Mouse (Mus musculus) kidney, adult 11 months (tissue): ENCODE results near the gene Gcgr.
A peak's percentile ranks its signal among the peaks of the same experiment; 100 is the strongest.
"Not testable (repeated sequence)": the region's sequence is repeated elsewhere in the genome, so short reads cannot be mapped to it uniquely, and the experiment has no call there.

ENCODE experiments used
- DNase-seq: peaks from one replicate; pipeline ENCODE4 v3.0.0; 2022

Gcgr gene

DNA sequence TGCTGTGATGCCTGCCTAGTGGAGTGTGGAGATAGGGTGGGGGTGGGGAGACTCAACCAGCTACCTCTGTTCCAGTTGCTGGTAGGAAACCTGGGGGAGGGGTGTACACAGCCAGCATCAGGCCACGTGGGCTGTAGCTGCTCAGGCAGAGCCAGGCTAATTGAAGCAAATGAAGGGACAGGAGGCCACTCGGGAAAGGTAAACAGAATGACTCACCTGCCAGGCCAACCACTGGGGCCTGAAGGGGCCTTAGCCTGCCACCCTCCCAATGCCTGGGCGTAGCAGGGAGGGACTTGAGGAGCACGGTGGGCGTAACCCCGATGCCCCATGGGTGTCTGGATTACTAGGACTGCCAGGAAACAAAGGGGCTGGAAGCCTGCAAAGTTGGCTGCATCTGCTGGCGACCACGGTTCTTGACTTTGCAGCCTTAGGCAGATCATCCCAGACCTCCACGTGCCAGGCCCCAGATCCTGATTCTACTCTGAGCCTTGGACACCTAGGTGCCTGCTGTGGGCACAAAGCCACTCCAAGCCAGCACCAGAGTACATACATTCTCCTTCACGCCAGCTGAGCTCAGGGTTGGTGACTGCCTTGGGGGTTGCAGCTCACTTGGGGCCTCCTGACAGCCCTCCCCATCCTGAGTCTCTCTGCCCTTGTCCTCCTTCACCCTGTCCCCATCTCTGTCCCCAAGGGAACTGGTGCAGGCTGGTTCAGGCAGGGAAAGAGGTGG, 9.0 kb downstream of the Gcgr start:
- DNase-seq = peak; percentile 93

DNA sequence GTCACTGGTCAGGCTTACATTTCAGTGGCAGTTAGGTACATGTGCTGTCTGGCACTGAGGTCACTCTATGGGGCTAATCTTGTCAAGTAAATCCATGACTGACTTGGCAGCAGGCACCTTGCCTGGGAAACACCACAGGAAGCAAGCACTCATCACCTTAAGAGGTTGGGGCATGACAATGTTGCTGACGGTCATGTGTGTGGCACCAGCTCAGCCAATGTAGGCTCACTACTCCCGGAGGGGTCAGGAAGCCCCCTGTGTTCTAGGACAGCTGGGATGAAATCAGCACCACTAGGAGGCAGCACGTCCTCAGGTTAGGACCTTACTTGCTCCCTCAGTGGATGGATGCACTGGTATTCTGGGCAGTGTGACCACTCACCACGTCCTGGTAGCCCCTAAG, 11.4 kb downstream of the Gcgr start:
- DNase-seq = peak; percentile 52

DNA sequence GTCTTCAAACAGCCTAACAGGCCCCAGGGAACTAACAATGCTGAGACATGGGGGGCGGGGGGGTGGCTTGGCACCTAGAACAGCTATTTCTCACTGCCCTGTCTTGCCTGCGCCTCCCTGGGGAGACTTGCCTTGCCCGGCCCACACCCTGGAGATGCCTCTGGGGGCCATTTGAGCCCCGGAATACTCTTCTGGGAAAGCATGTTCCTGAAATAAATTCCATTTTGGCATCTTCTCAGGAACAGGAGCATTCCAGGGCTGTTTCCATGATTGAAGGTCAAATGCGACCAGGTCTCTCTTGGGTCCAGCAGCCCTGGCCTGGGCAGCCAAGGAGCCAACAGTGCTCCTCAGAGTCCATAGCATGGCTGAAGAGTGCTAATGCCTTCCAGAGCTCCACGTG, 11.9 kb downstream of the Gcgr start:
- peak; percentile 46 for DNase-seq

DNA sequence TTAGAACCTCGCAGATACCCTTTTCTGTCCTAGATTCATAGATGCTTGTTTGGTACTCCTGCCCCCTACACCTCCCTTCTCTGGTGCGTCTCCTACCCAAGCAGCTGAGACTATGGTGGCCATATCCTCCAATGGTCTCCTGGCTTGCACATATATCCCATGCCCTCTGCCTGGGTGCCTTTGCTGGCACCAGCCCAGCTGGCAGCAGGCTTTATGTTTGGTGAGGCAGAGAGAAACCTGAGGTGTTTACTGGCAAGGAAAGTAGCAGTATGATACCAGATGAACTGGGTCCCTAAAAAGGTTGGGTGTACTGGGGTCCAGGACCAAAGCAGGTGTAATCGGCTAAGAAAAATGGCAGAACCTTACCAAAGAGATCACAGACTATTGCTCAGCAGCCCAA, 15.5 kb downstream of the Gcgr start:
- peak; percentile 60 for DNase-seq

DNA sequence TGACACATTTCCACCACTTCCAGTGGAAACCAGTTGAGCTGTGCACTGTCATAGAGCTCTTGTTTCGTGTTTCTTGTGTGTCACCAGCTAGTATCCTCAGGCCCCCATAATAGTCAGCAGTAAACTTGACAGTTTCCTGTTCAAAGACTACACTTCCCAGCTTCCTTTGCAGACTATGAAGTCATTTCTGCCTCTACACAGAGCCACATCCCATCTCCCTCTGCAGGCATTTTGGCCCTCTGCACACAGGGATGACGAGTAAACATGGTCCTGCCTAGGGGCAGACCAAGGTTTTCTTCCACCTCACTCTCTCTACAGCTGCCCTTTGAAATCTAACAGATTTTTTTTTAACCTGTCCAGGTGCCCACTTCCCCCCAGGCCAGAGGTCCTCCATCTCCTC, 17.0 kb downstream of the Gcgr start:
- DNase-seq = no peak

DNA sequence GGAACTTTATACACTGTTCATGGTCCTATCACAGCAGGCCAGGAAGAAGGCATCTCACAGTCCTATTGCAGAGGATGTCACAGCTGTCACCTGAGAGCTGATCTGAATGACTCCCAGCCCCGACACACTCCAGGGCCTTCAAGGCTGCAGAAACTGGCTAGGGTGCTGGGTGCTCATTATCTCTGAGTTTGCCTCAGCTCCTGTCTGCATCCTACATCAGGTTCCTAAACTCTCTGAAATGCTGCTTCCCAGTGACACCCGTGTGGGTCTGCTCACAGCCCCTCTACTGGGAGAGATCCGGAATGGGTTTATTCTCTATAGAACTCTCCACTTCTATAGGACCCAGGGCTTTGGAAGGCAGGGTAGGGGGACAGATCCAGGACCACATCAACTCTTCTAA, 17.7 kb downstream of the Gcgr start:
- DNase-seq = no peak

DNA sequence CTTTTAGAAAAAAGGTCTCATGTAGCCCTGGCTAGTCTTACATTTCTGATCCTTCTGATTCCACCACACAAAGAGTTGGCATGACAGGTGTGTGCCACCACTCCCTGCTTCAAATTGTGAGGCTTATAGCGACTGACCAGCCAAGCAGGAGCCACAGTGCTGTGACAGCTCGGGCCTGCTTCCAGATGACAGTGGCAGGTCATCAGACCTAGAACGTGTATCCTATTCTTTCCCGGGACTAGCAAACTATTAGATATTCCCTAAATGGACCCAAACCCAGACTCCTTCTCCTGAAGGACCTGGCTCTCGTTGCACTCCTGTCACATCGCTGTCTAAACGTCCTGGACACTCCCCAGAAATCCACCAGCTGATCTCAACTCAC, 18.3 kb downstream of the Gcgr start:
- no peak for DNase-seq

DNA sequence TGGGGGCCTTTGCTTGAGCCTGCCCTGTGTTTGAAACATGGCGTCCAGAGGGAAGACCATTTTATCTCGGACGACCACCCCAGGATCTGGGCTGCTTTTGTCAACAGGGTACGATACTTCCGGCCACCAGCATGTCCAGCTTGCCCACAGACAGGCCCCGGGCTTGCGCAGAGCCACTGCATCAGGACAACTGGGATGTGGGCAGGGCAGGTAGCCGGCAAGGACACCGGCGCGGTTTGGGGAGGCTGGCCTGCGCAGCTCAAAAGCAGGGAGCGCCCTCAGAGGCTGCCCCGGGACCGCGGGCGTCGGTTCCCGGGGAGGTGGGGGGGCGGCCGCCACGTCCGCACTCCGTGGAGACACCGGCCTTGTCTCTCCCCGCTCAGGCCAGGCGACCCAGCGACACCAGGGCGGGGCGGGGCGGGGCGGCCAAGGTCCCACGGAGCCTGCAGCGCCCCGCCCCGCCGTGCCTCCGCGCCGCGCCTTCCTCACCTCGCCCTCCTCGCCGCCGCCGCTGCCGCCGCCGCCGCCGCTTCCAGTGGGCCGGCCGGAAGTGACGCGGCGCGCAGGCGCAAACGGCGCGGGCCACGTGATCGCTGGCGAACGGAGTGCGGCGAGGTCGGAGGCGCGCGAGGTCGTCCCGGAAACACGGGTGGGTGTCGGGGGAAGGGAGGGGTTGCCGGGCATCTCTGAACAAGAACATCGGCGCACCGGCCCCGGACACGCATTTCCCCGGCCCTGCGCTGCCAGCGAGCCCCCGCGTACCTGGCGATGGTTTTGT, 18.9 kb downstream of the Gcgr start, which contains the start of gene Mcrip1:
Mcrip1 (minus strand) TSS at position 560 of the 778 bp plus-strand sequence.
- DNase-seq = peak; percentile 91

DNA sequence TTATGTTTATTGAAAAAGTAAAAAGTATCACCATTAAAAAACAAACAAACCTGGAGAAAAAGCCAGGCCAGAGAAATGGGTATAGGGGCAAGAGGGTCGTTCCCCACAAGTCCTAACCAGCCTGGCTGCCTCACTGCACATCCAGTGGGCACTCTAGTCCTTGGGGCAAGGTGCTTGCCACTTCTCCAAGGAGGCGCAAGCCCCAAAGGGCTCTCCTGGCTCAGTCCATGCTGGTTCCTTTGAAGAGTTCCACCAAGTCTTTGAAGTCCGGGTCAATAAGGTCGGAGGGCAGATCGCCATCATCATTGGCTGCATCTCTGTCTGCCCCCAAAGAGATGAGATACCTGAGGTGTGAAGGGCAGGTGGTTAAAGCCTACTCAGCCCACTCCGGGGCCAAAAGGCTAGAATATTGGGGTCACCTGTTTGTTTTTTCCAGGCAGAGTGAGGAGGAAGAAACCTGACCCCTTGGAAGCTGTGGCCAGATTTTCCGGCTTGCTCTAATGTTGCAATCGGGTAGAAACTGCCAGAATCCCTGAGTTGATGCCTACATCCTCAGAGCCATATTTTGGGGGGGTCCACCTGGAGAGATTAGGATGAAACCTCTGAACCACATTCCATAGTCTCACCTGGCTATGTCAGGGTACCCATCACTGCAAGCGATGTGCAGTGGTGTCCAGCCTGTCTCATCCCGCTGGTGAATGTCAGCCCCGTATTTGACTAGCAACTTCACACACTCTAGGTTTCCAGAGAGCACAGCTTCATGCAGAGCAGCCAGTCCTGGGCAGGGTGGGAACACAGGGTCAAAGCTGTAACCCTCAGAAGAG, 19.7 kb downstream of the Gcgr start:
- DNase-seq = no peak

DNA sequence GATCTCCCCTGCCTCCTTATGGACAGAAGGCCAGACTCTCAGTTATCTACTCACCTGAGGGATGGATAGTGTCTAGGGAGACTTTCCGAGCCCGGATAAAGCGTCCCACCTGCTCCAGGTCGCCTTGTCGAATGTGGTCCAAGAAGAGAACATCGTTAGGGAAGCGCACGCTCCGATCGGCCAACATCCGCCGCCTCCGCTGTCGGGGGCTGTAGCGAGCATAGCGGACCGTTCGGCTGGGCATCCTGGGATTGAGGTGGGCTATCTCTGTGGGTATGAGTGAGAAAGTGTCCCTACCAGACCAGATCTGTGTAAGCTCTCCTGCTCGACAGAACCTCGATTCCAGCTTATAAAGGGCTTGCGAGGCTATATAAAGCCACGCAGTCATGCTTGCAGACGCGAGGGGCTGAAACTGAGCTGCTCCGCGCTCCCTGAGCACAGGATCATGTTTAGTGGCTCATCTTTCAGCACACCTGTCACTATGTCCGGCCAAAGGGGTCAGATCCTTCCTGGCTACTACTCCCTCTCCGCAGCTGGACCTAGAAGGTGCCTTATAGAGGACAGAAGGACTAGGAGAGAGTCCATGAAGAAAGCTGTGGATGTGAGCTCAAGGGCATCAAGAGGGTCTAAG, 20.4 kb downstream of the Gcgr start, which contains the start of gene Ppp1r27:
Ppp1r27 (minus strand) TSS at position 323 of the 631 bp plus-strand sequence.
- DNase-seq = no peak

DNA sequence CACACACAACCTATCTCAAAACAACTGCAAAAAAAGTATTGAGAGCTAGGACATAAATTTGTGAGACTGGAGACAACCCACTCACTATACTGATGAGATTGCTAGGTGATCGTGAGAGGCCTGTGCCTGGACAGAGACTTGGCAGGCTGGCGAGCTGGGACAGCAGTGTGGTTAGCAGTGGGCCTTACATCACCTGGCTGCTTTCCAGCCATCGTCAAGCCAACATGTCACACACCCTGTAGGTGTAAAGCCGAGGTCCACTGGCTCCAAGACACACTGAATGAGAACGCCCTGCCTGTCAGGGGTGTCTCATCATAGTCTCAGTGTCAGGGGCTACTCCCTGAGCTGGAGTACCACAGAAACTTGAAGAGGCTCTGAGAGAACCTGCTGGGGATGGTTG, 22.2 kb downstream of the Gcgr start:
- no peak for DNase-seq

DNA sequence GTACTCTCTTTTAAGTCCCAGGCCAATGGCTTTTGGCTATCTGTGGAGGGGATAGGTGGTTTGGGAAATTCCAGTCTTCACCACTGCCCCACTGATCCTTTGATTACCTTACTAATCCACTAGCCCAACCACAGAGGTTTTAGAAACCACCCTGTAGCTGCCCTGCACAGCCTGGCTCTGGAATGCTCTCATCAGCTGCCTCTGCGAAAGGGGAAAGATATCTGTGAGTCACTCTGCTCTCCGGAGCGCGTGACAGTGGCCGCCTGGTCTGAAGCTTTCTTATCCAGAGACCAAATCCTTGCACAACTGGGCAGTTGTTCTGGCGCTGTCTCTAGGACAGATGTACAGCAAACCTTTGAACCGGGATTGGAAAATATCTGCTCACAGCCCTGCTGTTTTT, 24.3 kb downstream of the Gcgr start:
- no peak for DNase-seq

DNA sequence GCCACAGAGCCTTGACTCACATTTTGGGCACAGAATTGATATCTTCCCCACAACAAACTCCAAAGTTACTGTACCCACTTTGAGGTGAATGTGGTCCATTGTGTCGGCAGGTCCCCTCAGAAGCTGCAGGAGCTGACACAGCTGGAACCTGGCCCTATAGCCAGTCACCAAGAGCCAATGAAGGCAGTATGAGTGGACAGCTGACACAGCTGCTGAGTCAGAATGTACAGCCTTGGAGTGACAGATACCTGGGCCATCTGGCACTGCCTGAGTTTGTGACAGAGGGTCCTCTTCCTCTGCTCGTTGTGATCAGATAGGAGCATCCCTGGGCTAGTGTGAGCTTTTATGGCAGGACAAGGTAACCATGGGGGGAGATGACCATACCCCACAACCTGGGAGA, 24.8 kb downstream of the Gcgr start:
- DNase-seq = no peak

DNA sequence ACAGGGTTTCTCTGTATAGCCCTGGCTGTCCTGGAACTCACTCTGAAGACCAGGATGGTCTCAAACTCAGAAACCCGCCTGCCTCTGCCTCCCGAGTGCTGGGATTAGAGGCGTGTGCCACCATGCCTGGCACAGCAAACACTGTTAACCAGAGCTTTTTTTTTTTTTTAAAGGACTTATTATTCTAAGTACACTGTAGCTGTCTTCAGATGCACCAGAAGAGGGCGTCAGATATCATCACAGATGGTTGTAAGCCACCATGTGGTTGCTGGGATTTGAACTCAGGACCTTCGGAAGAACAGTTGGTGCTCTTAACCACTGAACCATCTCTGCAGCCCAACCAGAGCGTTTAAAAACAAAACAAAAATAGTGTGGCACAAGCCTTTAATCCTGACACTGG, 28.3 kb downstream of the Gcgr start:
- not testable (repeated sequence) for DNase-seq

DNA sequence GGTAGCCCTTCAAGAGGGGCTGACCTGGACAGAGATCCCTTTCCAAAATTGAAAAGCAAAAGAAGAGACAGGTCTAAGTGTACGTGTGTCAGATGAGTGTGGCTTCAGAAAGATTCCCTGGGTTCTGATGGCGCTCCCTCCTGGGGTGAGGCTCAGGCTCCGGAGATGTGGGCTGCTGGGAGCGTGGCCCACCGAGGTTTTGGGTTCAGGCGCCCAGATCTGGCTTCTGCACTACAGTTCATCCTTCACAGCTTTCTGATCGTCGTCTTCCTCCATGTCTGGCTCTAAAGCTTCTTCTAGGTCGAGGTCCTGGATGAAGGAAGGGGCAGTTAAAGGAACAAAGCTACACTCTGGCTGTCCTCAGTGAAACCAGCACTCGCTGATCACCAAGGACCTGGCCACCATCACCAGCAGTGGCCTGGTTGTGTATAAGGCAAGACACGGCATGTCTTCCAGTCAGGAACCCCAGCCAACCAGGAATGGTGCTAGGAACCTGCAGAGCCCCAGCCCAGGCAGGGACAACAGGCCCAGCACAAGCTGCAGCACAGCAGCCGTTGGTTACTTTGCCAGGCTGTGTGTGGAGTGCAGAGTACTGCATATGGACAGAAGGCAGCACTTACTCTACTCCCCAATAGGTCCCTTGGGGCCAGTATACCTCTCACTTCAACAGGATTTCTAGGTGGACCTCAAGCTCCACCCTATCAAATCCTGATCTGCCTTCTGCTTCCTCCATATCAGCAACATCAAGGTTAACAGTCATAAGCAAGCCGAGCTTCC, 30.6 kb downstream of the Gcgr start:
- no peak for DNase-seq

DNA sequence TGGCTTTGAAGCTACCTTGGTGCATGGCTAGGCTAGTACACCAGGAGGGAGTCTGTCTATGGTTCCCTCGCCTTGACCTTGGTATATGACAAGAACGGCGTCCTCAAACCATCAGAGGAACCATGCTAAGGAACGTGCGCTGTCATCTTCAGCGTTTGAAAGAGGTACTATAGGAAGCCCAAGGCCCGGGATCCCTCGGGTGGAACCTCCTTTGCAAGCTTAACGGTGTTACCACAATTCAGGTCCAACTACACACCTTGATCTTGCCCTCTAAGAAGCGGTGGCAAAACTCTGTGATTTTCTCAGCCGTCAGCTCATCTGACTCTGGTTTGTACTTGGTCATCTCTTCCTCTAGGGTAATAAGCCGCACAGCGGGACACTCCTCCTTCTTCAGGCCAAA, 32.5 kb downstream of the Gcgr start:
- DNase-seq = no peak

DNA sequence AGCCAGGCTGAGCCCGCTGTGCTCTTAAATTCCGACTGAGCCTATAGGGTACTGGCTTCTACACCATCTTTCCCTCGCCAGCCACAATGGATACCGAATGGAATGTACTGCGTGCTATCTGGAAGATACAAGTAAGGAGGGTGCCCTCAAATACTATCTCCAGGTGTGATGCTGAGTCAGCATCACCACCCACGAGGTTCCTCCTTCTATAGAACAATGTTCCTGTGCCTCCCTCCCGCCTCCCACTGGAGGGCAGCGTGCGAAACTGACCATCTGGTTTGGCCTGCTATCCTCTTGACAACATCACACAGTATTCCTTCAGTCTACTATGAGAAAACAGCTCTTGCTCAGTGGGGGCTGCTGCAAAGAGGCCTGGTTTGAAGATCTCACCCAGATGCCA, 34.6 kb downstream of the Gcgr start:
- no peak for DNase-seq

DNA sequence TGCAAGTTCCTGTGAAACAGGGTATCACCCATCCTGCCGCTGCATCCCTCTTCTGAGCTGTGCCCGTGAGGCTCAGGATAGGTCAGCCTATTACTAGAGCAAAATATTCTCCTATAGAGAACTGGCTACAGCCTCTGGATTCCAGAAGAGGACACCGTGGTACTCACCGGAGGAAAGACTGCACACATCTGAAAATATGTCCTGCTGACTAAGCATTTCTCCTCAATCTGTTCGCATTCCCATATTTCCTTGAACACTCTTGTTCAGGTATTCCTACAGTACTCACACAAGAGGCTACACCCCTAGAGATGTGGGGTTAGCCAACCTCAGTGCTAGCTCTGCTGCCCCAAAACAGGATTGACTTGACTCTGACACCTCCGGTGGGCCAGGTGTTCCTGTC, 37.8 kb downstream of the Gcgr start:
- DNase-seq = no peak

DNA sequence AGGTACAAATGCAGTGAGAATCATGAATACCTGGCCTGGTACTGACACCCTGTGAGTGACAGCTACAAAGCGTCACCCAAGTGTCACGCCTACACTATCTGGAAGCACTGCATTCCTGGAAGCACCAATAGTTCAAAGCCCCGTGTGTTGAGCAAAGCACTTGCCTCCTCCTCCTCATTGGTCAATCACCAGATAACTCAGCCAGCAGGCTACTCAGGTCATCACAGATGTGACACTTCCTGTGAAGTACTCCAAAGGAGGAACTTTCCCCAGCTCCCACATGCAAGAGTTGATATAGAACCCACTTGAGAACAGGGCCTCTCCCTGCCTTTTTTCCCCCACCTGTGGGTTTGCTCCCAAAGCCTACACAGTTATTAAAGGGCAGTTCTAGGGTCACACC, 40.6 kb downstream of the Gcgr start:
- no peak for DNase-seq

DNA sequence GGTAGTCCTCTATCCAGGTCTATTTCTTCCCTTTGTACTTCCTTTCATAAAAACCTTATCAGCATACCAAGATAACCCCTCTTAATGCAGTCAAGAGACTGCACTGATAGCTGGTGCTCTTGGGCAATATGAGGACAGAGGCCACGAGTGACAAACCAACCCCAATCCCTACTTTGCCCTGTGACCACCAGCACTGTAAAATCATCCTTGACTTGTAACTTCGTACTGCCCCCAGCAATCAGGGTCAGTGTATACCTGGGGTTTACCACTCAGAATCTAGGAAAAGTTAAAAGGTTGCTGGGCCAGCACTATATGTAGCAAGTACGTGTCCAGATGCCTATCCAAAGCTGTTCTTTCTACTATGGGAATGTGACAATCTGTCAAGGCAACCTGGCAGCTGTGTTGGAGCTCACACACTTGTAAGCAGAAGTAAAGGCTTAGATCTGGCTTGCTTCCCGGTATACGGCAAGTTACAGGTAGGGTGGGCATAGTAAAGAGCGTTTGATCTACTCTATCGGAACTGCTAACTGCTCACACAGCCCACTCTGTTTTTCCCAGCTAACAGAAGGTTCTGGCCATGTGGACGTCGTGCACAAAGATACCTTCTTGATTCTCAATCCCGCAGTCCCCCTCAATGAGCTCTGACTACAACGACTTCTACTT, 41.4 kb downstream of the Gcgr start:
- DNase-seq = no peak

DNA sequence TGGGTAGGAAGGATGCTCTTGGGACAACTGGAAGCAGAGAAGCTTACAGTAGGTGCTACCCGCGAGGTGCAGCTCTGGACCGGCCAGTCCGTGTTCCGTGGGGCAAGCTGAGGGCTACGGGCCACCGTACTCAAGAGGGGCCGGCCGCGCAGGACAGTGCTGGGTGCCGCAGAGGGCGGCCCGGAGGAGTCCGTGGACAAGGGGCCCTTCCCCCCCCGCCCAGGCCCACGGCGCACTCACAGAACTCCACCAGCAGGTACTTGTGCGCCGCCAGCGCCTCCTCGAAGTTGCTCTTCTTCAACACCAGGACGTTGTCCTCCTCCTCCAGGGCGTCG, 41.9 kb downstream of the Gcgr start:
- DNase-seq = no peak
